Mouse (Mus musculus) liver, postnatal 0 days (tissue): ENCODE data around the gene Fam120b.

Experiments
- CTCF ChIP-seq: sonication (generic); IDR thresholded peaks from 2 replicates; pipeline ENCODE4 v1.5.1; 2016; ENCODE audit warnings: antibody characterized with exemption, low read depth
- EP300 ChIP-seq: IDR thresholded peaks from 2 replicates; pipeline ENCODE4 v1.6.1; 2016; ENCODE audit warnings: antibody characterized with exemption, low read depth, mild to moderate bottlenecking

DNA sequence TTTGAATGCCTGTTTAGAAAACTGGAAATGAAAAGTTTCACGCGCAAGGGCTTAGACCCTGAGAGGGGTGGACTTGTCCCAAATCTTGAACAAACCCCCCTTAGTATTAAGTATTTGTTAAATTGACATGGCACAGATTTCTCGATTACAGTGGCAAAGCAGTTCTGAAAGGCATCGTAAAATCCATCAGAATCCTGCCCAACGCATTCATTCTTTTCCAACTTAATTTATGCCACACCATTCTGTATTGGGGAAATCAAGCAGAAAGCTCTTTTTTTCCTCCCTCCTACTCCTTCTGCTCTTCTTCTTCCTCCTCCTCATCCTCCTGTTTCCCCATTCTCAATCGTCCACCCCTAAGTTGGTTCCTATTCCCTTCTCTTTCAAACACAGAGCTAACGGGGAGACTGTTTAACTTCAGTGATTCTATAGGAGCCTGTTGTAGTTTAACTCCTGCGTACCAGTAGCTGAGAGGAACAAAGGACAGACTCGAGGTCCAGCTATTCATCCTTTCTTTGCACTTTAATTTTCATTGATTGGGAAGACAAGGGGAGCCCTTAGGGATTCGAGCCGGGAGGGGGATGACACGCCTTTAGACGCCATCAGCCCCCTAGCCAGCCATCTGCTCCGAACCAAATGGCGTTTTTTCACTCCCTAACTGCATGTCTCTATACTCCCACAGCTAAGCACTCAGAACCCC lies 17.4 kb upstream of the Fam120b start:
- no peak for TF ChIP-seq CTCF
- no peak for TF ChIP-seq EP300
